Mouse (Mus musculus): ENCODE data around the gene Dcdc2b. TPM values are rescaled to one million over a fixed set of nuclear protein-coding genes. Genes with fewer than 3 reads are reported as not detected.

The Dcdc2b gene
- 12.2 and 18.0 TPM in 2 replicates for polyA plus RNA-seq (2012; rRNA removed)

DNA sequence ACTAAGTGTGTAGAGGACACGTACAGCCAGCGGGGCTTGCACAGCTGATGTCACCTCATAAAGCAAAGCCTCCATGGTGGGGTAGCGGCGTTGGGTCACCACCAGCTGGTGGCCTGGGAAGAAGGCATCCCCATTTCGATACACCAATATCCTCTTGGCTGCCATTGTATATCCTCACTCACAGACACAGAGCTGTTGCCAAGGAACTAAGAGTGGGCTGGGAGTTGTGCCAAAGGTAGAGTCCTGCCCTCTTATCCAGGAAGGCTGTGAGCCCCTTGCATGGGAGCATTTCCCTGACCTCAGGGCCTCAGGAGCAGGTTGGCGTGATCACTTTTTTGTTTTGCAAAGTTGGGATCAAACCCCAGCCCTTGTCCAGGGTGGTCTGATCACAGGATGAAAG is at the start of gene Dcdc2b:
Gene Dcdc2b, minus strand, starts transcription at position 165 of the 400 bp plus-strand sequence.

DNA sequence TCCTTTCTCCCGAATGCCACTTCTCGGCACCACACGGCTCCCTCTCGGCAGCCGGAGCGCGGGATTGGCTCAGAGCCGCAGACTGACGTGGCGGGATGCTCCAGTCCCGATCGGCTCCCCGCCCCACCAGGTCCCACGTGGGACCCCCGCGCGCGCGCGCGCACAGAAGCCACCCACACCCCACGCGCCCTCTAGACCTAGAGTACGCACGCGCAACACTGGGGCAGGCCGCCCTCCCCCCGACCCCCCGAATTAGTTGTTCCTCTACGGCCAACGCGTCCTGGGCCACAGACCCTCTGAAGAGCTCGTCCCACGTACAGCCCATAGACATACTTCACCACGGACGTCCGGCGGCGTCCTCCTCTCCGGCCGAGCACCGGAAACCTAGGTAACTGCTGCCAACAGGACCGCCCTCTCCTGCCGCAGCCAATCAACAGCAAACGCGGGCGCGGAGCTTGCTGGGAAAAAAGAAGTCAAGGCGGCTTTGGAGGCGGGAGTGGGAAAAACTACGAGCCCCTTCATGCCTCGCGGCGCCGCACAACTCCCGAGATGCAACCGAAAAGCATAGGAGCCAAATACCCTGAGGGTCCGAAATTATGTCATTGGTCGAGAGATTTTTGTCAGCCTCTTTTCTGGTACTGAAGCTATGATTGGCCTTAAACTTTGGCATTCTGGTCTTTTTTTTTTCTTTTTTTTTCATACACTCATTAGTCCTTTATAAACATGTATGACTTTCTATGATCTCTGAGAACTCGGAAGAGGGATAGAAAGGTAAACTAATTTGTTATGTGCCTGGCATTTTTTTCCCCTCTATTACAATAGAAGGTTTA is 26.8 kb upstream of the Dcdc2b start, which contains the start of gene Txlna:
Gene Txlna, minus strand, starts transcription at position 428 of the 830 bp plus-strand sequence.

DNA sequence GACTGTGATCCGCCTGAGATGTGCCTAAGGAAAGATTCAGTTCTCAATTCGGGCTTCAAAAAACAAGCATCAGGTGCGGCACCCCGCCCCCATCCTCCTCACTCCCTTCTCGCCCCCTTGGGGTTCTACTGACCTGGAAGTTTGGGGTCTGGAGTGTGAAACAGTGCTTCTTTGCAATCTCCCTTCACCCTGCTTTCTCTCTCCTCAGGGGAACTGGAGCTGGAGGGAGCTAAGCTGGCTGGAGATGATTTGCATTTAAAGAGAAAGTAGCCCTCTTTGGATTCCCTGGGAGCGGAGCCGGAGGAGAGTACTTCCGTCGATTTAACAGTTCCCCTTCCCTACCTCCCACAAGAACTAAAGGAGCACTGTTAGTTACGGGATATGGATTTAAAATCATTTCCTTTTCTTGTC is 9.6 kb upstream of the Dcdc2b start, which contains the start of gene Ccdc28b:
Gene Ccdc28b, minus strand, starts transcription at position 267 of the 411 bp plus-strand sequence.

DNA sequence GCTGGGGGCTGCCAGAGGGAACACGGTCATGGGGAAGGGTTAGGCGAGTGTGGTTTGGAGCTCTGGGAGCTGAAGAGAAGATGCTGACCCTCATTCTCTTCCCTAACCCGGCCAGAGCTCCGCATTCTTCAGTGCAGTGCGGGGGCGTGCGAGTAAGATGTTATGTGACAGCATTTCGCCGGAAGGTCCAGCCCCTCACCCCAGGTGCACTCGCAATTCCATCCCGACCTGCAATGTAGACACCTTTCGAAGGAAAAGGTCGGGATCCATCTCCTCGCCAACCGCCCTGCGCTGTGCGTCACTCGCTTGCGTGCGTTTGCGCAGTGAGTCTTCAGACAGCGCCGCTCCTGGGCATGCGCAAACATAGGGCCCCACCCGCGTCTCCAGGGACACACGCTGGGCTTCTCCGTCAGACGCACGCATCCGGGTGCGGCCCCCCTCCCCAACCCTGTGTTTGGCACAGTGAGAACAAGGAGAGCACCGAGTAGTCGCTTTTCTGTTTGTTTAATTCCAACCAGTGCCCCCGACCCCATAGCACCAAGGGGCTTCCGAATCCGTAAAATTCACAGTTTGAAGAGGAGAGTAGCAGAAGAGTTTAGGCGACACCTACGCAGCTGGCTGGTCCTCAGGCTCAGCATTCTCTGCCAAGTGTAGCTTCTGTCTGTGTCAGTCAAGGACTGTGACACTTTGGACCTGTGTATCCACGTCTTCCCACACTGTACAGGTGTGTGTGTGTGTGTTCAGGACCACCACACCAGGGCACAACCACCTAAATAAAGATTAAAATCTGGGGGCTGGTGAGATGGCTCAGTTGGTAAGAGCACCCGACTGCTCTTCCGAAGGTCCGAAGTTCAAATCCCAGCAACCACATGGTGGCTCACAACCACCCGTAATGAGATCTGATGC is 5.0 kb upstream of the Dcdc2b start, which contains the start of gene Iqcc:
Gene Iqcc, minus strand, starts transcription at position 314 of the 906 bp plus-strand sequence.

DNA sequence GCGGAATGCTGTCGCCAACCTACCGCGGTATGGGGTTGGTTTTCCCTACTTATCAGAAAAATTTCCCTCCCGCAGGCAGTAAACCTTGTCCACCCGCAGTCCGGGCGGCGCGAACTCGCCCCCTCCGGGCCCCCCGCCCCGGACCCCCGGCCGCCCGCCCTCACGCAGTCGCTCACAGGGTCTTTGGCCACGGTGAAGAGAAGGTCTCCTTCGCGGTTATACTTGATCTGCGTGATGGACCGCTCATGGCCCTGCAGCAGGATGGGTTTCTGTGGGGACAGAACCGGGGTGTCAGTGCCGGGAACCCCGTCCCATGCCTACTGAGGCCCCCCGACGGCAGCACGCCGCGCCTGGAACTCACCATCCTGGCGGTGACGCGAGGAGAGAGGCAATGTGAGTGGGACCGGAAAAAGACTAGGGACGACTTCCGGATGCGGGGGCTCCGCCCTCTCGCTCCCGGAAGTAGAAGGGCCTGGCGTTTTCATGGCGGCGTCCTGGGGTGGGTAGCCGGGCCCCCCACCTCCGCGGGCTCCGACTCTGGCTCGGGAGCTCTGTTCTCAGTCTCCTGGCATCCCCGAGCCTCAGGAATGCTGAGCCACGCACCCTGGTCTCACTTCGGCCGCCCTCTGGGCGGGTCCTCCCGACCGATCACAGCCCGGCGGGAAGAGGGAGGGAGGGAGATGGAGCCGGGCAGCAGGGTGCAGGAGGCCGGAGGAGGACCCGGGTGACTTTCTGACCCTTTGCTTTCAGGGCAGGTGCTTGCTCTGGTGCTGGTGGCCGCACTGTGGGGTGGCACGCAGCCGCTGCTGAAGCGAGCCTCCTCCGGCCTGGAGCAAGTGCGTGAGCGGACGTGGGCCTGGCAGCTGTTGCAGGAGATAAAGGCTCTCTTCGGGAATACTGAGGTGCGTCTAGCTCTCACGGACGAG is 13.6 kb downstream of the Dcdc2b start, which contains the start of the genes Eif3i and Tmem234:
Gene Eif3i, minus strand, starts transcription at position 416 of the 926 bp plus-strand sequence.
Gene Tmem234, plus strand, starts transcription at position 436 of the 926 bp plus-strand sequence.

DNA sequence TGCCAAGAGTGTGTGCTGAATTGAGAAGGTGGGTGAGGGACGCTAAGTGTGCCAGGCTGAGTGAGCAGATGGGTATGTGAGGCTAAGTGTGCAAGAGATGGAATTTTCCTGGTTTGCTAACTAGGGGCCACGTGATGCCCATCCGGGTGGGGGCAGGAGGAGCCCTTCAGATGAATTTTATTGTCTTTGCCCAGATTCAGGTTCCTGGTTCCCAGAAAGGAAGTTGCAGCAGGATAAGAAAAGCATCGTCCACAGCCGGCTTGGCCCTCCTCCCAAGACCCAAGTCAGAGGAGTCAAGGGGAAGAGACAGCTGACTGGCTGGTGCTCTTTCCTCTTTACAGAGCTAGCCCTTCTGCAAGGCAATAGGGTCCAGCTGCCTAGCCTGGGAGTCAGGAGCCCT is 35.6 kb downstream of the Dcdc2b start, which contains the start of gene Fam167b:
Gene Fam167b, minus strand, starts transcription at position 84 of the 400 bp plus-strand sequence.

DNA sequence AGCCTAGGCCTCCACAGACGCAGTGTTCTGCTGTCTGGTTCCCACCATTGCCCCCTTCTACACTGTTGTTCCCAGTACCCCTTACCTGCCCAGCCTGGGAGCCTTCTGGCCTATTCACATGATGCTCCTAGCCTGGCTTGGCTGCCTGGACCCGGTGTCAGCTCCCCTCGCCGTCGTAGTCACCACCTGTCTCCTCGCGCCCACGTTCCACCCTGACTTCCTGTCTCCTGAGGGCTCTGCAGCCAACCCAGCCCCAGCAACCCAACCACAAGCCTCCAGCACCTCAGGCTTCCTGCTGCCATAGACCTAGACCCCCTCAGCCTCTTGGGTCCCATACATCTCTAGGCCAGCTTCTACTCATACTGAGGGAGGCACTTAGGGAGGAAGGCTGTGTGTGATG is 40.6 kb downstream of the Dcdc2b start, which contains the start of gene Lck:
Gene Lck, minus strand, starts transcription at position 212 of the 400 bp plus-strand sequence.

Other genes starting within 250 kb of the Dcdc2b start
- gene Zbtb8a, start 236.1 kb downstream of the Dcdc2b start, polyA plus RNA-seq (2012; rRNA removed): 9.6 and 11.9 TPM in 2 replicates
- 6.6 and 7.6 TPM in 2 replicates for gene Zbtb8b, start 173.4 kb downstream of the Dcdc2b start, polyA plus RNA-seq (2012; rRNA removed)
- gene Bsdc1, start 152.7 kb downstream of the Dcdc2b start, polyA plus RNA-seq (2012; rRNA removed): 17.6 and 21.9 TPM in 2 replicates
- 0.12 and 0.14 TPM in 2 replicates for gene Tssk3, start 123.2 kb downstream of the Dcdc2b start, polyA plus RNA-seq (2012; rRNA removed)
- 0.77 and 1.3 TPM in 2 replicates for gene Fam229a, start 123.1 kb downstream of the Dcdc2b start, polyA plus RNA-seq (2012; rRNA removed)
- 239 and 273 TPM in 2 replicates for gene Marcksl1, start 100.7 kb downstream of the Dcdc2b start, polyA plus RNA-seq (2012; rRNA removed)
- gene Hdac1, start 71.5 kb downstream of the Dcdc2b start, polyA plus RNA-seq (2012; rRNA removed): 44.1 and 66.6 TPM in 2 replicates
- gene Lck, start 40.6 kb downstream of the Dcdc2b start, polyA plus RNA-seq (2012; rRNA removed): 3.2 and 4.3 TPM in 2 replicates
- gene Fam167b, start 35.7 kb downstream of the Dcdc2b start, polyA plus RNA-seq (2012; rRNA removed): 13.2 and 17.4 TPM in 2 replicates
- 354 and 450 TPM in 2 replicates for gene Eif3i, start 13.6 kb downstream of the Dcdc2b start, polyA plus RNA-seq (2012; rRNA removed)
- 165 and 182 TPM in 2 replicates for gene Tmem234, start 13.6 kb downstream of the Dcdc2b start, polyA plus RNA-seq (2012; rRNA removed)
- 53.4 and 62.1 TPM in 2 replicates for gene Iqcc, start 4.8 kb upstream of the Dcdc2b start, polyA plus RNA-seq (2012; rRNA removed)
- gene Ccdc28b, start 9.7 kb upstream of the Dcdc2b start, polyA plus RNA-seq (2012; rRNA removed): 31.1 and 41.8 TPM in 2 replicates
- gene Txlna, start 26.8 kb upstream of the Dcdc2b start, polyA plus RNA-seq (2012; rRNA removed): 46.1 and 46.5 TPM in 2 replicates
- gene Kpna6, start 58.5 kb upstream of the Dcdc2b start, polyA plus RNA-seq (2012; rRNA removed): 26.9 and 33.0 TPM in 2 replicates
- gene Tmem39b, start 82.6 kb upstream of the Dcdc2b start, polyA plus RNA-seq (2012; rRNA removed): 53.8 and 78.5 TPM in 2 replicates
- gene Khdrbs1, start 128.0 kb upstream of the Dcdc2b start, polyA plus RNA-seq (2012; rRNA removed): 50.4 and 104 TPM in 2 replicates
- 41.4 and 43.0 TPM in 2 replicates for gene Ptp4a2, start 197.0 kb upstream of the Dcdc2b start, polyA plus RNA-seq (2012; rRNA removed)